Mouse (Mus musculus) olfactory bulb, adult 2 months (tissue): ENCODE measurements at regions not wholly inside any gene's neighbourhood (a gene's known extent, or its start where the extent isn't known, plus 50 kb on each side); places are given as distances from the start of the nearest gene placed in this dataset.

Experiments
- H3K27ac ChIP-seq: fragments of 200-500 bp; 2 replicates; pipeline ENCODE4 v1.5.1; 2012; ENCODE audit warnings: low read depth, low read length; ENCODE audit not compliant: insufficient read depth
- H3K4me1 ChIP-seq: fragments of 200-500 bp; 2 replicates; pipeline ENCODE4 v1.6.1; 2012; ENCODE audit warnings: low read length; ENCODE audit not compliant: control insufficient read depth, insufficient read depth
- H3K4me3 ChIP-seq: fragments of 200-500 bp; 2 replicates; pipeline ENCODE4 v1.5.1; 2012; ENCODE audit warnings: mild to moderate bottlenecking, low read depth, low read length, moderate library complexity; ENCODE audit not compliant: insufficient read depth
- CTCF ChIP-seq: fragments of 200-500 bp; IDR thresholded peaks from 2 replicates; pipeline ENCODE4 v1.5.1; 2012; ENCODE audit warnings: low read depth, mild to moderate bottlenecking, low read length, moderate library complexity; ENCODE audit not compliant: insufficient read depth
- POLR2A ChIP-seq: fragments of 200-500 bp; IDR thresholded peaks from 2 replicates; pipeline ENCODE4 v1.6.1; 2012; ENCODE audit warnings: mild to moderate bottlenecking, low read depth, low read length, moderate library complexity; ENCODE audit not compliant: insufficient read depth
- WGBS: fragments of 180-500 bp; shearing (Covaris S2); methylation state at CpG from one replicate; pipeline ENCODE4 v1.1.7; 2018; 5-methylcytosine and 5-hydroxymethylcytosine counted together

DNA sequence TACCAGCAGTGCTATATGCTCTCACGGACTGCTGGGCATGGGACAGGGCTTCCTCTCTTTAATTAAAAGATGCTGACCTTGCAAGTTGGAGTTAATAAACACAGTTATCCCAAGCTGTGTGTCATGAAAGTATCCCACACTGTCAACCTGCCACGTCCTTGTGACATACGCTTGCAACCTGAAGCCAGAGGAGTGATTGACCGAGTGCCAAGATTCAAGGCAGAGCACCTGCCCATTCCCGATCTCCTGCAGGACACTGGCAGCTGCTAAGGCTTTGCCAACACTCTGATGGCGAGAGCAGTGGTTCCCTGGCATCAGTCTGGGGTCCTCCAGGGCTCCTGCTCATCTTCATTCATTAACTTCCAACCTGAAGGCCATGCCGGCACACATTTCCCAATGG, 175.8 kb upstream of the A430005L14Rik start:
- H3K27ac ChIP-seq = no peak overlapping the region
- 91% methylated on average over 7 of the region's 7 CpGs for WGBS
- no peak overlapping the region for H3K4me3 ChIP-seq
- TF ChIP-seq POLR2A = no peak
- no peak for TF ChIP-seq CTCF
- peaks cover 5% of the 10 kb centered on the region; the same call in 1 of the 2 replicates for H3K4me1 ChIP-seq

- WGBS = 92% methylated on average over 10 of the region's 10 CpGs
- TF ChIP-seq POLR2A (no peak), CTCF (no peak)
- peaks cover 5% of the 10 kb centered on the region; the same call in 1 of the 2 replicates for H3K4me1 ChIP-seq
- H3K27ac ChIP-seq = no peak overlapping the region
- no peak overlapping the region for H3K4me3 ChIP-seq
Observed at GRCm38 (mm10) chr4:153781981-153782521, 175.0 kb upstream of the A430005L14Rik start.

DNA sequence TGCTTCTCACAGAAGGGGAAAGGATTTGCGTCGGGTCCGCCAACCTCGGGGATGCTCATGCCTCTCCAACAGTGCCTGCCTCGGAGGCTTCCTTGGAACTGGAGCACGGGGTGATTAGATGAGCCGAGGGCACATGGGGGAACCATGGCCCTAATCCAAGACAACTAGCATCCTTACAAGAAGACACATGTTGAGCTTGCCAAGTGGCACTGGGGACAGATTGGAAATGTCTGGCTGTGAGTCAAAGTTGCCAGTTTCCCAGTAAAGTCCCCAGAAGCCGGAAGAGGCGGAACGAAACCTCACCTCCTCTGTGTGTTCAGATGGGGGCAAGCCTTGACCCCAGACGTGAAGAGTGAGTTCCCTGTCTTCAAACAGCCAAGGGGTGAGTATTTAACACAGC, 172.6 kb upstream of the A430005L14Rik start:
- Histone ChIP-seq H3K4me1 (peaks cover 5% of the 10 kb centered on the region; the same call in 1 of the 2 replicates), H3K4me3 (no peak overlapping the region), H3K27ac (no peak overlapping the region)
- WGBS = 65% methylated on average over 11 of the region's 11 CpGs
- TF ChIP-seq POLR2A (no peak), CTCF (no peak)

GRCm38 (mm10) chr4:153785564-153785963, 171.5 kb upstream of the A430005L14Rik start:
- TF ChIP-seq POLR2A (no peak), CTCF (no peak)
- H3K27ac ChIP-seq = no peak overlapping the region
- 74% methylated on average over 4 of the region's 4 CpGs for WGBS
- peaks cover 5% of the 10 kb centered on the region; the same call in 1 of the 2 replicates for H3K4me1 ChIP-seq
- H3K4me3 ChIP-seq = no peak overlapping the region

DNA sequence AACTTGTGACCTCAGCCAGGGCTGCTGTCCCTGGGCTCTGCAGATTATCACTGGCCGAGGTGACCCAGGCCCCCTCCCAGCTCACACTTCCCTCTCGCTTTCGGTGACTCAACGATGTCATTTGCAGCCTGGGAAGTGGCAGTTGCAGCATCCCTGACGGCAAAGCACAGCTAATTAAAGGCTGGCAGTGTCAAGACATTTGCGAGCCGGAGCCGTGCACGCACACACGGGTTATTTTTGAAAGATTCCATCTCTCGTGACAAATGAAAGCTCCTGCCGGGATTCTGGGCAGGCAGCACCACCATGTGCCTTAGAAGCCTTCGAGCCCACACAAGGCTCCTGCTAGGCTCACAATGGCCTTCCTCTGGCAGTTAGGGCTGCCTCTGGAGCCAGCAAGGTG, 164.7 kb upstream of the A430005L14Rik start:
- 12% methylated on average over 13 of the region's 13 CpGs for WGBS
- Histone ChIP-seq H3K27ac (peak overlapping the region; percentile 53), H3K4me3 (no peak overlapping the region), H3K4me1 (peaks cover 29% of the 10 kb centered on the region)
- TF ChIP-seq CTCF = no peak
- TF ChIP-seq POLR2A = no peak

DNA sequence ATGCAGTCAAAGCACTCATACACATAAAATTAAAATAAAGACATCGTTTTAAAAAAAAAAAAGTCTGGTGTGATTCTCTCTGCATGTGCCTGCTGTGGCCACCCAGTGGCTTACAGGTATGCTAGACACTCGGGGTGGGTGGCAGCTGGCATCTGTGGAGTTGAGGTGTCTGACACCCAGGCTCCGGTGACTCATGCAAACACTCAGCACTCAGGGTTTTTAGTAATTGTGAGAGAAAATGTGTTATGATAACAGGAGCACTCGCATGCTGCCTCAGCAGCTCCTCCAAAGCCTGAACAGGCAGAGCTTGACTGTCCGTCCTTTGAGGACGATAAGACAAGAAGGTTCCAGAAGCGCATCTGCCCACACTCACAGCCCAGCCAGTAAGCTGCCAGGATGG, 159.0 kb upstream of the A430005L14Rik start:
- WGBS = 65% methylated on average over 7 of the region's 7 CpGs
- no peak overlapping the region for H3K4me3 ChIP-seq
- TF ChIP-seq CTCF (no peak), POLR2A (no peak)
- H3K27ac ChIP-seq = peak overlapping the region; percentile 58; the same call in 1 of the 2 replicates
- peaks cover 38% of the 10 kb centered on the region for H3K4me1 ChIP-seq

- TF ChIP-seq CTCF (no peak), POLR2A (no peak)
- Histone ChIP-seq H3K4me3 (no peak overlapping the region), H3K27ac (peak overlapping the region; percentile 64), H3K4me1 (peaks cover 45% of the 10 kb centered on the region)
- 34% methylated on average over 4 of the region's 4 CpGs for WGBS
Observed at GRCm38 (mm10) chr4:153805727-153806126, 151.3 kb upstream of the A430005L14Rik start.

DNA sequence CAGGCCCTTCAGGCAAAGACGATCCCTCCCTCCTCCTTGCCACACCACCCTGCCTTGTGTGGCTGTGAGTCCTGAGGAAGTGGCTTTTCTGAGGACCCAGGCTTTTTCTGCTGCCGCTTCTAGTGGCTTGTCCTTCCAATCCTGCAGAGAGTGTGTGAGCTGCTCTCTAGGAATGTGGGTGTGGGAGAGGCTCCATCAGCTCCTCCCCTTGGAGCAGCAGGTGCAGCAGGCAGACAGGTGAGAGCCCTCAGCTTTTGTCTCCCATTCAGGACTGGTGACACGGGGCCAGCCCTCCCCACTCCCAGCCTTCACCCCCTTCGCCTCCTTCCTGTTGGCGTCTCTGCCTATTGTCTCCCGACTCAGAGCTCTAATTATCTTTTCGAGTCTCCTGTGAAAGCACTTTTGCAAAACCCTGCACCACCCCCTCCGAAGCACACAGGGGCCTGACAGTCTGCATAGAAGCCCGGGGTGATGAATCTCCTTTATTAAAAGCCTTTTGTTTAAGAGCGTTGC, 150.8 kb upstream of the A430005L14Rik start:
- Histone ChIP-seq H3K27ac (peak overlapping the region; percentile 86), H3K4me3 (no peak overlapping the region), H3K4me1 (peaks cover 41% of the 10 kb centered on the region)
- 4% methylated on average over 10 of the region's 10 CpGs for WGBS
- TF ChIP-seq CTCF (no peak), POLR2A (no peak)

GRCm38 (mm10) chr4:153806820-153807436, 150.1 kb upstream of the A430005L14Rik start:
- TF ChIP-seq POLR2A = no peak
- peak; percentile 45; the same call in 1 of the 2 replicates for TF ChIP-seq CTCF

DNA sequence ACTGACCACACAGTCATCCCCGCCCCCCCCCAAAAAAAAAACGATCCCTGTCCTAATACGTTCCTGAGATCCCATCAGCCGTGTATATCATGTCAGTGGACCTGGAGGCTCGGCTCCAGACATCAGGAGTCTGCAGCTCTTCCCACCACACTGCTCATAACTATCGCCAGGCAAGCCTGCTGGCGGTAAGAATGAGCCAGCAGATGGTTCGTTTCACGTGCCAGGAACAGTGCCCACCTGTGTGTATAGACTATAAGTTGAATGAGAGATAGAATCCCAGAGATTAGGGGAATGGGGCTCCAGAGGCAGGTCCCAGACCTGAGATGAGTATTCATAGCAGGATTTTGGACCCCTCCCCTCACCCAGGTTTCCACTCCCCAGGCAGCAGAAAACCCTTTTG, 144.2 kb upstream of the A430005L14Rik start:
- H3K27ac ChIP-seq = no peak overlapping the region
- no peak overlapping the region for H3K4me3 ChIP-seq
- TF ChIP-seq POLR2A (no peak), CTCF (no peak)
- H3K4me1 ChIP-seq = peaks cover 18% of the 10 kb centered on the region; the same call in 1 of the 2 replicates
- 92% methylated on average over 9 of the region's 9 CpGs for WGBS

More at GRCm38 (mm10) chr4:153806820-153807436, 150.1 kb upstream of the A430005L14Rik start:
- 16% methylated on average over 10 of the region's 10 CpGs for WGBS
- Histone ChIP-seq H3K4me3 (no peak overlapping the region), H3K4me1 (peaks cover 41% of the 10 kb centered on the region), H3K27ac (peak overlapping the region; percentile 86)
